Mouse (Mus musculus) limb, embryonic 12.5 days (tissue): ENCODE data around the gene Egr2. TPM values are rescaled to one million over a fixed set of nuclear protein-coding genes. Genes with fewer than 3 reads are reported as not detected.

Experiments
- ATAC-seq: fragments of 200-750 bp; cut with Nextera tagmentation; 2 replicates; pipeline ENCODE4 v1.8.0; 2017; ENCODE audit warnings: low read depth, moderate TSS enrichment; ENCODE audit not compliant: insufficient number of reproducible peaks, insufficient read depth, low FRiP score, low TSS enrichment
- H3K27ac ChIP-seq: fragments of 300-500 bp; sonication (generic); 2 replicates; pipeline ENCODE4 v1.5.1; 2016; ENCODE audit warnings: mild to moderate bottlenecking, moderate library complexity
- H3K27me3 ChIP-seq: fragments of 300-500 bp; sonication (generic); 2 replicates; pipeline ENCODE4 v1.6.1; 2016; ENCODE audit warnings: mild to moderate bottlenecking, moderate library complexity
- H3K36me3 ChIP-seq: fragments of 300-500 bp; sonication (generic); 2 replicates; pipeline ENCODE4 v1.6.1; 2016; ENCODE audit warnings: mild to moderate bottlenecking, moderate library complexity
- H3K4me1 ChIP-seq: fragments of 300-500 bp; sonication (generic); replicated peaks from 2 replicates; pipeline ENCODE4 v1.6.1; 2016
- H3K4me2 ChIP-seq: fragments of 300-500 bp; sonication (generic); 2 replicates; pipeline ENCODE4 v1.6.1; 2016; ENCODE audit warnings: mild to moderate bottlenecking, moderate library complexity
- H3K4me3 ChIP-seq: fragments of 300-500 bp; sonication (generic); replicated peaks from 2 replicates; pipeline ENCODE4 v1.5.1; 2016; ENCODE audit warnings: mild to moderate bottlenecking
- H3K9ac ChIP-seq: fragments of 300-500 bp; sonication (generic); replicated peaks from 2 replicates; pipeline ENCODE4 v1.6.1; 2016; ENCODE audit warnings: mild to moderate bottlenecking, moderate library complexity
- H3K9me3 ChIP-seq: fragments of 300-500 bp; sonication (generic); 2 replicates; pipeline ENCODE4 v1.6.1; 2016; ENCODE audit warnings: mild to moderate bottlenecking, moderate library complexity
- WGBS: fragments of 180-500 bp; shearing (Covaris S2); methylation state at CpG from one replicate; pipeline ENCODE4 v1.1.7; 2016; 5-methylcytosine and 5-hydroxymethylcytosine counted together
- polyA plus RNA-seq: library from polyadenylated mRNA; unstranded; fragments of >200 nt; fragmentation: Nextera tagmentation; extraction: Ambion mirVana; gene quantifications from 2 replicates; pipeline ENCODE4 v1.2.1, GENCODE M21; 2016

Gene Egr2
- 0.19 and 0.24 TPM in 2 replicates for polyA plus RNA-seq

- Histone ChIP-seq H3K27ac (no peak within 1 kb of the TSS), H3K9ac (peak within 1 kb of the TSS; percentile 35; the same call in 1 of the 2 replicates), H3K36me3 (no peaks in the 10 kb centered on the region), H3K9me3 (no peaks in the 10 kb centered on the region), H3K4me1 (peaks cover 33% of the 10 kb centered on the region), H3K4me2 (peak within 1 kb of the TSS; percentile 99), H3K4me3 (peak within 1 kb of the TSS; percentile 51), H3K27me3 (peaks cover 85% of the 10 kb centered on the region)
- WGBS = 2% methylated on average over 35 of the region's 37 CpGs
- no peak for ATAC-seq
Observed at GRCm38 (mm10) chr10:67535256-67535655, at the start of gene Egr2. Gene Egr2 (plus strand): TSS chr10:67535475.

- no peak overlapping the region for H3K4me3 ChIP-seq
- H3K27me3 ChIP-seq = no peaks in the 10 kb centered on the region
- H3K36me3 ChIP-seq = no peaks in the 10 kb centered on the region
- H3K9ac ChIP-seq = no peak overlapping the region
- no peak overlapping the region for H3K27ac ChIP-seq
- H3K4me2 ChIP-seq = no peak overlapping the region
- H3K4me1 ChIP-seq = no peaks in the 10 kb centered on the region
- ATAC-seq = no peak
- H3K9me3 ChIP-seq = peaks cover 9% of the 10 kb centered on the region
- 93% methylated on average over 7 of the region's 7 CpGs for WGBS
Observed at GRCm38 (mm10) chr10:67487496-67487895, 47.8 kb upstream of the Egr2 start.

GRCm38 (mm10) chr10:67489836-67490235, 45.4 kb upstream of the Egr2 start:
- no peak overlapping the region for H3K9ac ChIP-seq
- no peaks in the 10 kb centered on the region for H3K4me1 ChIP-seq
- no peak overlapping the region for H3K27ac ChIP-seq
- ATAC-seq = no peak
- 77% methylated on average over 6 of the region's 6 CpGs for WGBS
- H3K36me3 ChIP-seq = no peaks in the 10 kb centered on the region
- H3K27me3 ChIP-seq = no peaks in the 10 kb centered on the region
- H3K9me3 ChIP-seq = peaks cover 5% of the 10 kb centered on the region
- no peak overlapping the region for H3K4me3 ChIP-seq
- no peak overlapping the region for H3K4me2 ChIP-seq

GRCm38 (mm10) chr10:67490632-67491031, 44.6 kb upstream of the Egr2 start:
- Histone ChIP-seq H3K27ac (no peak overlapping the region), H3K27me3 (no peaks in the 10 kb centered on the region), H3K36me3 (no peaks in the 10 kb centered on the region), H3K4me3 (no peak overlapping the region), H3K9ac (no peak overlapping the region), H3K9me3 (no peaks in the 10 kb centered on the region), H3K4me2 (no peak overlapping the region), H3K4me1 (no peaks in the 10 kb centered on the region)
- ATAC-seq = no peak
- 85% methylated on average over 5 of the region's 5 CpGs for WGBS

- no peak for ATAC-seq
- WGBS = 74% methylated on average over 11 of the region's 11 CpGs
- no peaks in the 10 kb centered on the region for H3K4me1 ChIP-seq
- no peak overlapping the region for H3K9ac ChIP-seq
- no peak overlapping the region for H3K27ac ChIP-seq
- H3K27me3 ChIP-seq = no peaks in the 10 kb centered on the region
- no peak overlapping the region for H3K4me3 ChIP-seq
- no peaks in the 10 kb centered on the region for H3K9me3 ChIP-seq
- no peaks in the 10 kb centered on the region for H3K36me3 ChIP-seq
- no peak overlapping the region for H3K4me2 ChIP-seq
Observed at GRCm38 (mm10) chr10:67492161-67492571, 43.1 kb upstream of the Egr2 start.

- Histone ChIP-seq H3K9me3 (no peaks in the 10 kb centered on the region), H3K27ac (no peak overlapping the region), H3K27me3 (no peaks in the 10 kb centered on the region), H3K4me3 (no peak overlapping the region), H3K36me3 (no peaks in the 10 kb centered on the region), H3K9ac (no peak overlapping the region), H3K4me1 (no peaks in the 10 kb centered on the region), H3K4me2 (no peak overlapping the region)
- 89% methylated on average over 8 of the region's 8 CpGs for WGBS
- ATAC-seq = no peak
Observed at GRCm38 (mm10) chr10:67493556-67493955, 41.7 kb upstream of the Egr2 start.

- Histone ChIP-seq H3K27ac (no peak overlapping the region), H3K9me3 (no peaks in the 10 kb centered on the region)
- WGBS = 88% methylated on average over 15 of the region's 15 CpGs
Observed at GRCm38 (mm10) chr10:67497144-67497892, 38.0 kb upstream of the Egr2 start.

GRCm38 (mm10) chr10:67497951-67498350, 37.3 kb upstream of the Egr2 start:
- Histone ChIP-seq H3K27ac (no peak overlapping the region), H3K27me3 (no peaks in the 10 kb centered on the region; the same call in 1 of the 2 replicates), H3K4me3 (no peak overlapping the region), H3K9me3 (no peaks in the 10 kb centered on the region), H3K36me3 (no peaks in the 10 kb centered on the region), H3K9ac (no peak overlapping the region), H3K4me1 (no peaks in the 10 kb centered on the region), H3K4me2 (no peak overlapping the region)
- WGBS = 93% methylated on average over 9 of the region's 9 CpGs
- no peak for ATAC-seq

More at GRCm38 (mm10) chr10:67497144-67497892, 38.0 kb upstream of the Egr2 start:
- H3K4me2 ChIP-seq = no peak overlapping the region
- H3K4me1 ChIP-seq = no peaks in the 10 kb centered on the region
- ATAC-seq = no peak
- H3K4me3 ChIP-seq = no peak overlapping the region
- H3K9ac ChIP-seq = no peak overlapping the region
- no peaks in the 10 kb centered on the region for H3K36me3 ChIP-seq
- no peaks in the 10 kb centered on the region; the same call in 1 of the 2 replicates for H3K27me3 ChIP-seq

- H3K36me3 ChIP-seq = no peaks in the 10 kb centered on the region
- H3K9ac ChIP-seq = no peak overlapping the region
- H3K4me3 ChIP-seq = no peak overlapping the region
- H3K27ac ChIP-seq = no peak overlapping the region
- H3K9me3 ChIP-seq = no peaks in the 10 kb centered on the region
- H3K4me1 ChIP-seq = peaks cover 6% of the 10 kb centered on the region
- H3K27me3 ChIP-seq = no peaks in the 10 kb centered on the region; the same call in 1 of the 2 replicates
- no peak for ATAC-seq
- H3K4me2 ChIP-seq = no peak overlapping the region
- WGBS = 66% methylated on average over 15 of the region's 15 CpGs
Observed at GRCm38 (mm10) chr10:67503320-67503995, 31.8 kb upstream of the Egr2 start.

GRCm38 (mm10) chr10:67504046-67504445, 31.2 kb upstream of the Egr2 start:
- H3K4me3 ChIP-seq = no peak overlapping the region

GRCm38 (mm10) chr10:67505248-67505647, 30.0 kb upstream of the Egr2 start:
- Histone ChIP-seq H3K27ac (no peak overlapping the region), H3K9me3 (no peaks in the 10 kb centered on the region), H3K4me1 (peaks cover 6% of the 10 kb centered on the region), H3K9ac (no peak overlapping the region), H3K4me3 (no peak overlapping the region), H3K36me3 (no peaks in the 10 kb centered on the region), H3K27me3 (no peaks in the 10 kb centered on the region; the same call in 1 of the 2 replicates), H3K4me2 (no peak overlapping the region)
- 66% methylated on average over 3 of the region's 3 CpGs for WGBS
- no peak for ATAC-seq

More at GRCm38 (mm10) chr10:67504046-67504445, 31.2 kb upstream of the Egr2 start:
- no peak for ATAC-seq
- no peak overlapping the region for H3K27ac ChIP-seq
- H3K9ac ChIP-seq = no peak overlapping the region
- H3K4me2 ChIP-seq = no peak overlapping the region
- H3K27me3 ChIP-seq = no peaks in the 10 kb centered on the region; the same call in 1 of the 2 replicates
- H3K4me1 ChIP-seq = peaks cover 6% of the 10 kb centered on the region
- 56% methylated on average over 5 of the region's 5 CpGs for WGBS
- no peaks in the 10 kb centered on the region for H3K36me3 ChIP-seq
- no peaks in the 10 kb centered on the region for H3K9me3 ChIP-seq
